Mouse (Mus musculus): ENCODE measurements at regions not wholly inside any gene's neighbourhood (a gene's known extent, or its start where the extent isn't known, plus 50 kb on each side); places are given as distances from the start of the nearest gene placed in this dataset.

- DNase-seq = no peak
Observed at GRCm38 (mm10) chr8:34485346-34485745, 373.8 kb upstream of the Gm10131 start.

GRCm38 (mm10) chr8:34484551-34485335 lies 373.2 kb upstream of the Gm10131 start:
- DNase-seq = peak; percentile 59

- DNase-seq = no peak
Observed at GRCm38 (mm10) chr8:34483212-34483611, 371.7 kb upstream of the Gm10131 start.

GRCm38 (mm10) chr8:34482676-34483075 lies 371.1 kb upstream of the Gm10131 start:
- DNase-seq = no peak

GRCm38 (mm10) chr8:34480496-34480895 lies 369.0 kb upstream of the Gm10131 start:
- peak; percentile 74 for DNase-seq

GRCm38 (mm10) chr8:34478891-34479290 lies 367.4 kb upstream of the Gm10131 start:
- no peak for DNase-seq

- DNase-seq = no peak
Observed at GRCm38 (mm10) chr8:34478465-34478864, 366.9 kb upstream of the Gm10131 start.

GRCm38 (mm10) chr8:34476146-34476820 lies 364.7 kb upstream of the Gm10131 start:
- DNase-seq = no peak

- no peak for DNase-seq
Observed at GRCm38 (mm10) chr8:34474593-34474992, 363.1 kb upstream of the Gm10131 start.

- no peak for DNase-seq
Observed at GRCm38 (mm10) chr8:34473769-34474168, 362.2 kb upstream of the Gm10131 start.

GRCm38 (mm10) chr8:34473301-34473700 lies 361.8 kb upstream of the Gm10131 start:
- no peak for DNase-seq

GRCm38 (mm10) chr8:34472846-34473245 lies 361.3 kb upstream of the Gm10131 start:
- no peak for DNase-seq

- DNase-seq = no peak
Observed at GRCm38 (mm10) chr8:34472434-34472833, 360.9 kb upstream of the Gm10131 start.

GRCm38 (mm10) chr8:34469091-34469490 lies 357.6 kb upstream of the Gm10131 start:
- no peak for DNase-seq

- peak; percentile 48 for DNase-seq
Observed at GRCm38 (mm10) chr8:34466786-34467364, 355.3 kb upstream of the Gm10131 start.

GRCm38 (mm10) chr8:34465398-34465797 lies 353.9 kb upstream of the Gm10131 start:
- DNase-seq = peak; percentile 14

GRCm38 (mm10) chr8:34462262-34462661 lies 350.7 kb upstream of the Gm10131 start:
- DNase-seq = peak; percentile 46

- no peak for DNase-seq
Observed at GRCm38 (mm10) chr8:34458300-34458699, 346.8 kb upstream of the Gm10131 start.

GRCm38 (mm10) chr8:34456543-34456942 lies 345.0 kb upstream of the Gm10131 start:
- peak; percentile 44 for DNase-seq

- no peak for DNase-seq
Observed at GRCm38 (mm10) chr8:34455376-34455775, 343.8 kb upstream of the Gm10131 start.

GRCm38 (mm10) chr8:34452811-34453210 lies 341.3 kb upstream of the Gm10131 start:
- no peak for DNase-seq

GRCm38 (mm10) chr8:34451211-34452000 lies 339.9 kb upstream of the Gm10131 start:
- DNase-seq = no peak

GRCm38 (mm10) chr8:34449391-34450044 lies 338.0 kb upstream of the Gm10131 start:
- no peak for DNase-seq
